Mouse (Mus musculus) ES-Bruce4 (cell line): Measurements from ENCODE around the gene Col9a1. TPM values are rescaled to one million over a fixed set of nuclear protein-coding genes. Genes with fewer than 3 reads are reported as not detected.

ENCODE experiments used
- H3K27ac ChIP-seq: 2 replicates; pipeline ENCODE4 v1.5.1; 2012; ENCODE audit warnings: low read length, inconsistent platforms; ENCODE audit not compliant: insufficient read depth
- H3K27me3 ChIP-seq: 2 replicates; pipeline ENCODE4 v1.6.1; 2012; ENCODE audit warnings: mild to moderate bottlenecking, low read length, inconsistent platforms; ENCODE audit not compliant: control insufficient read depth, poor library complexity, insufficient read depth, severe bottlenecking
- H3K36me3 ChIP-seq: 2 replicates; pipeline ENCODE4 v1.6.1; 2012; ENCODE audit warnings: inconsistent platforms, mild to moderate bottlenecking, low read length, moderate library complexity; ENCODE audit not compliant: control insufficient read depth, poor library complexity, insufficient read depth, severe bottlenecking
- H3K4me1 ChIP-seq: one replicate; pipeline ENCODE4 v1.8.1; 2011; ENCODE audit warnings: low read length; ENCODE audit not compliant: control insufficient read depth, insufficient read depth
- H3K4me3 ChIP-seq: 2 replicates; pipeline ENCODE4 v1.5.1; 2011; ENCODE audit warnings: low read depth, mild to moderate bottlenecking, low read length
- H3K9ac ChIP-seq: 2 replicates; pipeline ENCODE4 v1.6.1; 2012; ENCODE audit warnings: low read depth, mild to moderate bottlenecking, inconsistent platforms; ENCODE audit not compliant: poor library complexity, severe bottlenecking
- H3K9me3 ChIP-seq: replicated peaks from 2 replicates; pipeline ENCODE4 v1.6.1; 2012; ENCODE audit warnings: mild to moderate bottlenecking, low read length, inconsistent platforms; ENCODE audit not compliant: control insufficient read depth, poor library complexity, insufficient read depth, severe bottlenecking
- CTCF ChIP-seq: IDR thresholded peaks from one replicate; pipeline ENCODE4 v1.8.1; 2011; ENCODE audit warnings: low read depth, low read length
- EP300 ChIP-seq: IDR thresholded peaks from 2 replicates; pipeline ENCODE4 v1.6.1; 2011; ENCODE audit warnings: low read depth, low read length; ENCODE audit not compliant: insufficient read depth
- POLR2A ChIP-seq: IDR thresholded peaks from one replicate; pipeline ENCODE4 v1.8.1; 2011; ENCODE audit warnings: low read length; ENCODE audit not compliant: insufficient read depth
- polyA plus RNA-seq: library from polyadenylated mRNA; stranded (reverse); fragments of >200 nt; gene quantifications from 2 replicates; pipeline ENCODE4 v1.2.4, GENCODE M21; 2011; ENCODE audit warnings: low read depth; ENCODE audit not compliant: missing spikeins, insufficient read depth, insufficient read length

Col9a1 gene
- polyA plus RNA-seq, 1 experiment = not detected

DNA sequence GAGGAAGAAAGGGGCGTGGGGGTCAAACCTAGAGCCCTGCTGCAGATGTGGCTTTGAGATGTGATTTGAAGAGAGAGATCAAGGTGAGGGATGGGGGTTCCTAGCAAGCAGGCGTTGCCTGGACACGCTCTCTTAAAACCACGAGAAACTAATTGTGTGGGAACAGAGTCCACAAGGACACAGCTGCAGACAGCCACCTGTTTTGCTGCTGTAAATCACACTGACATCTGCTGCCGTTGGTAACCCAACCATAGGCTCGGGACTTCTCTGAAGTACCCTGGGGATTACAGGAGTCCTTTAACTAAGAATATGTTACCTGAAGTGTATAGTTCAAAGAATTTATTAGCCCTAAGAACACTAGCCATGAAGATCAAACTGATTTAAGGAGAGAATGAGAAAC is 109.0 kb downstream of the Col9a1 start:
- Histone ChIP-seq H3K27me3 (no peaks in the 10 kb centered on the region; the same call in 1 of the 2 replicates), H3K9ac (no peak overlapping the region), H3K4me3 (no peak overlapping the region), H3K27ac (no peak overlapping the region), H3K9me3 (no peaks in the 10 kb centered on the region), H3K36me3 (no peaks in the 10 kb centered on the region), H3K4me1 (no peaks in the 10 kb centered on the region)
- TF ChIP-seq CTCF (no peak), EP300 (no peak), POLR2A (no peak)

DNA sequence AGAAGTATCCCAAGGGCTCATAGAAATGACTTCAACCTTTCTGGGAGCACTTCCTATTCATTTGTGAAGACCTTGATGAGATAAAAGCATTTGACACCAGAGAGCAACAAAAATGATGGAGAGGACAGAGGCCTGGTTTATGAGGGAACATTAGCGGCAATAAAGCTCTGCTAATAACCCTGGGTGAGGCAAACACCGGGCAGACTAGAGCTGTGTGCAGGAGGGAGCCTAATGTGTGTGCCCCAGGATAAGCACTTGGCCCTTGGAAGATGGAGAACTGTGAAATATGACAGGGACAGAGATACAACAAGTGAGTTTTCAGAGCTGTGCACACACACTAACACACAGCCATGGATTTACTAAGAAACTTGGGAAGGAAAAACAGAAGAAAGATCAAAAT is 115.1 kb downstream of the Col9a1 start:
- no peaks in the 10 kb centered on the region for H3K4me1 ChIP-seq
- no peaks in the 10 kb centered on the region for H3K9me3 ChIP-seq
- no peaks in the 10 kb centered on the region; the same call in 1 of the 2 replicates for H3K27me3 ChIP-seq

DNA sequence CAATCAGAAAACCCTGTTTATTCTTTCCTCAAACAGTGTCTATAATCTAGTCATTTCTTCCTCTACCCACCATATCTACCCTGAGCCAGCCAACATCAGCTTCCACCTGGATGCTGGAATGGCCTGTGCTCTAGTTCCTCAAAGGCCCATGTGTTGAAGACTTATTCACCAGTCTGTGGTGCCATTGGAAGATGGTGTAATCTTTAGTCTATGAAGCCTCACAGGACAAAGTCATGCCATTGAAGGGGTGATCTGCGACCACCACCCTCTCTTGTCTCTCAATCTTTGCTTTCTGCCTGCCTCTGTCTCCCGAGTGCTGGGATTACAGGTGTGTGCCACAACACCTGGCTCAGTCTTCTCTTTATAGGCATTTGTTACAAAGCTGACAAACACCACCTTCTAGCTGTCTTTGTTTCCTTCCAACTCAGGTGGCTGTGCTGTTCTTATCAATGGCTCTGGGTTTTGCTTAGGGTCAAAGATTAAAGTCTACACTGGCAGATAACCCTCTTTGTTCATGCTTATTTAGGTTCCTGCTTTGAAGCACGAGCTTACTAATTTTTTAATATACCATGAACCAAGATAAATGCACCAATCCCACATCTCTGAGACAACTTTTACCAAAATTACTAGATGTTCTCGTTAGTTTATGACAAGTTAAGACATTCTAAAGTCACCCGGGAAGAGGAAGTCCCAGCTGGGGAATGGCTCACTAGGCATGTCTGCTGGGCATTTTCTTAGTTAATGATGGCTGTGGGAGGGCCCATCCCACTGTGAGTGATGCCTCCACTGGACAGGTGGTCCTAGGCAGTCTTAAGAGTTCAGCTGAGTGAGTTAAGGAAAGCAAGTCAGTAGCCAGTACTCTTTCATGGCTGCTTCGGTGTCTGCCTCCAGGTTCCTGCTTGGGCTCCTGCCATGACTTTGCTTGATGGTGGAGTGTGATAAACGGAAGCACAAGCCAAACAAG is 117.9 kb downstream of the Col9a1 start:
- Histone ChIP-seq H3K9ac (no peak overlapping the region), H3K36me3 (no peaks in the 10 kb centered on the region), H3K9me3 (no peaks in the 10 kb centered on the region), H3K4me1 (no peaks in the 10 kb centered on the region), H3K27ac (no peak overlapping the region), H3K4me3 (no peak overlapping the region), H3K27me3 (no peaks in the 10 kb centered on the region; the same call in 1 of the 2 replicates)
- no peak for TF ChIP-seq CTCF

More for the DNA sequence above, 115.1 kb downstream of the Col9a1 start:
- Histone ChIP-seq H3K36me3 (no peaks in the 10 kb centered on the region), H3K27ac (no peak overlapping the region), H3K9ac (no peak overlapping the region), H3K4me3 (no peak overlapping the region)
- no peak for TF ChIP-seq POLR2A
- TF ChIP-seq EP300 = no peak
- TF ChIP-seq CTCF = no peak

DNA sequence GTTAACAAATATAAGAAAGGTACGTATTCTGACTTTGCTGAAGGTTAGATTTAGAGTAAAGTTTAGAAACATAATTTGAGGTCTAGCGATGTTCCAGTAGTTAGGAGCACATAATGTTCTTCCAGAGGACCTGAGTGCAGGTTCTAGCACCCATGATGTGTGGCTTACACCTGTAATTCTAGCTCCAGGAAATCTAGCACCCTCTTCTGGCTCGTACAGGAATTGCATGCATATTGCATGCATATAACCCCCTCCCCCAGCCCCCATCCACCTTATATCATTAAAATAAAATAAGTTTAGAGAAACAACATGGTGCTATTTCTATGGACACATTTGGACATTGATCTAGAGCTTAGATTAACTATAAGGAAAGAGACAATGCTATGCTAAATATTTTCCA is 123.3 kb downstream of the Col9a1 start:
- Histone ChIP-seq H3K27me3 (no peaks in the 10 kb centered on the region; the same call in 1 of the 2 replicates), H3K27ac (no peak overlapping the region), H3K4me3 (no peak overlapping the region), H3K9ac (no peak overlapping the region), H3K36me3 (no peaks in the 10 kb centered on the region), H3K9me3 (no peaks in the 10 kb centered on the region), H3K4me1 (no peaks in the 10 kb centered on the region)
- TF ChIP-seq EP300 (no peak), CTCF (no peak), POLR2A (no peak)

Other genes starting within 250 kb of the Col9a1 start
- gene Sdhaf4, start 172.0 kb upstream of the Col9a1 start, polyA plus RNA-seq = 23.1 and 28.2 TPM in 2 replicates
- 42.2 and 45.9 TPM in 2 replicates for gene Fam135a, start 77.3 kb upstream of the Col9a1 start, polyA plus RNA-seq